Comparison of ENCODE assay signal across 12 mouse cellular contexts in genomic region chrX:133692392-133692790, GRCm38 (mm10). TPM values are rescaled to one million over a fixed set of nuclear protein-coding genes. Genes with fewer than 3 reads are reported as not detected.
"Had no signal": no experiment of that assay in that cellular context is flagged by ENCODE, and none has a peak within 500 bp of the region (broad histone marks: within the 10 kb centered on the region; RNA-seq: fewer than 3 reads in every experiment).

No protein-coding gene starts in this region.

- ATAC-seq: liver, embryonic 12.5 days; midbrain, embryonic 13.5 days had no signal

- H3K36me3 ChIP-seq: limb, embryonic 10.5 days; limb, embryonic 13.5 days; liver, embryonic 12.5 days; liver, embryonic 15.5 days; lung, embryonic 15.5 days; midbrain, embryonic 10.5 days; midbrain, embryonic 13.5 days; neural tube, embryonic 12.5 days had no signal

- H3K4me1 ChIP-seq: limb, embryonic 10.5 days; limb, embryonic 13.5 days; liver, embryonic 12.5 days; liver, embryonic 15.5 days; lung, embryonic 15.5 days; midbrain, embryonic 10.5 days; midbrain, embryonic 13.5 days; neural tube, embryonic 12.5 days had no signal

- DNase-seq: thymus, adult 18-20 months had no signal

- H3K9me3 ChIP-seq: limb, embryonic 10.5 days; limb, embryonic 13.5 days; liver, embryonic 12.5 days; liver, embryonic 15.5 days; lung, embryonic 15.5 days; midbrain, embryonic 13.5 days; neural tube, embryonic 12.5 days had no signal

- H3K27ac ChIP-seq: kidney, postnatal 0 days; limb, embryonic 10.5 days; limb, embryonic 13.5 days; liver, embryonic 12.5 days; liver, embryonic 15.5 days; lung, embryonic 15.5 days; midbrain, embryonic 10.5 days; neural tube, embryonic 12.5 days had no signal

- H3K9ac ChIP-seq: limb, embryonic 13.5 days; liver, embryonic 12.5 days; liver, embryonic 15.5 days; lung, embryonic 15.5 days; neural tube, embryonic 12.5 days had no signal

- H3K4me3 ChIP-seq: liver, embryonic 15.5 days had no signal

RNA-seq across cellular contexts. Expression of gene Pcdh19, which starts 3.6 kb away (rescaled TPM):
- total RNA-seq: monocyte, adult 5-6 weeks; neutrophil, adult 5-6 weeks had no signal
